Mouse (Mus musculus) C2C12 (cell line): ENCODE results near the gene Gse1.

Experiments used
- CTCF ChIP-seq: IDR thresholded peaks from one replicate; pipeline ENCODE4 v1.5.1; 2011; ENCODE audit not compliant: control insufficient read depth, insufficient read depth, insufficient read length
- MYOD1 ChIP-seq: IDR thresholded peaks from one replicate; pipeline ENCODE4 v1.6.1; 2011; ENCODE audit warnings: low read depth; ENCODE audit not compliant: control insufficient read depth, insufficient read length
- MYOG ChIP-seq: IDR thresholded peaks from one replicate; pipeline ENCODE4 v1.6.1; 2011; ENCODE audit not compliant: control insufficient read depth, insufficient read length; ENCODE audit errors: extremely low read depth

- TF ChIP-seq CTCF = no peak
- no peak for TF ChIP-seq MYOD1
- TF ChIP-seq MYOG = no peak
Observed at GRCm38 (mm10) chr8:120439309-120439708, 211.1 kb downstream of the Gse1 start.
